9 mouse cellular contexts compared by ENCODE assay signal in the genomic region with DNA sequence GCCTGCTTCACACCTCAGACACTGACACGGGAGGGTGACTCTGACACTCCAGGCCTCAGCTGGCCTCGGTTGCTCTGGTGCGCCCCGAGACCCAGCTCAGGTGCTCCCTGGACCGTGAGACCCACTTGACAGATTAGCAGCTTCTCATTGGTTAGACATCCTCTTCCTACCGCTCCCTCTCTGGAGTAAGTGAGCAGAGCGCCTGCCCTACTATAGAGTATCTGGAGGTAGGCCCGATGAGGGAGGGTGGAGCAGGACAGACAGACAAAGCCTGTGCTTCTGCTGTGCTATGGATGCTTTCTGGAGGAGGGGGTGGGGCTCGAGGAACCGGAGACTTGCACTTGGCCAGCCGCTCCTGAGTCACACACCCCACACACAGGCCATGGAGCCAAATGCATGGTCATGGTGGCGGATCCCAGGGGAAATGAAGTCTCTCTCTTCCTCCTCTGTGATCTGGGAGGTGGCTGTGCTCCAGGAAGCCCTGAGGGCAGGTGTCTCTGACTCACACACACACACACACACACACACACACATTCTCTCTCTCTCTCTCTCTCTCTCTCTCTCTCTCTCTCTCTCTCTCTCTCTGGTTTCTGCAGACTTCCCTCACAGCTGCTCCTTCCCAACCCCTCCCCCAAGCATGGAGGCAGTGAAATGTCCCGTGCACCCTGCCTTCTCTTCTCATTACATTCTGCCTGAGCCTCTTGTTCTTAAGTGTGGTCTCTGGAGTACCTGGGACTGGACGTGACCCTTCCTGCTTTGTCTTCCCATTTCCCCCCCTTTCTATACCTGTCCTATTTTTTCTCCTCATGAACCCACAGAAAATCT. TPM values are rescaled to one million over a fixed set of nuclear protein-coding genes. Genes with fewer than 3 reads are reported as not detected.
DNase-seq lines count a peak whose midpoint lies in the region; ATAC-seq and TF ChIP-seq lines count a peak whose summit lies in the region.
"Had no signal": no experiment of that assay in that cellular context is flagged by ENCODE, and none has a peak within 500 bp of the region (broad histone marks: within the 10 kb centered on the region; RNA-seq: fewer than 3 reads in every experiment).

No protein-coding gene starts in this region.

- no peaks in the 10 kb centered on the region for H3K9me3 ChIP-seq in heart, embryonic 11.5 days (replicated peaks; ENCODE audit: control insufficient read depth, low read length)
- no peaks in the 10 kb centered on the region for H3K9me3 ChIP-seq in intestine, postnatal 0 days (ENCODE audit: control insufficient read depth)
- H3K9me3 ChIP-seq in forebrain, embryonic 15.5 days = no peaks in the 10 kb centered on the region
- no peaks in the 10 kb centered on the region for H3K9me3 ChIP-seq in forebrain, embryonic 16.5 days (ENCODE audit: control insufficient read depth, low read length)

- no peak overlapping the region for H3K27ac ChIP-seq in heart, embryonic 11.5 days (ENCODE audit: low read depth, low read length)
- no peak overlapping the region; the same call in 1 of the 2 replicates for H3K27ac ChIP-seq in gastrocnemius, adult 2 months
- no peak overlapping the region for H3K27ac ChIP-seq in intestine, postnatal 0 days (ENCODE audit: low read depth, low read length)
- no peak overlapping the region for H3K27ac ChIP-seq in forebrain, embryonic 15.5 days (replicated peaks)
- no peak overlapping the region for H3K27ac ChIP-seq in forebrain, embryonic 16.5 days (ENCODE audit: low read length)
- H3K27ac ChIP-seq: liver, embryonic 14.5 days had no signal

- no peaks in the 10 kb centered on the region; the same call in 1 of the 2 replicates for H3K4me1 ChIP-seq in heart, embryonic 11.5 days (ENCODE audit: control insufficient read depth, insufficient read depth, low read length)
- H3K4me1 ChIP-seq in intestine, postnatal 0 days (replicated peaks; ENCODE audit: control insufficient read depth, insufficient read depth, low read length) = no peaks in the 10 kb centered on the region; the same call in 1 of the 2 replicates
- H3K4me1 ChIP-seq in forebrain, embryonic 15.5 days = no peaks in the 10 kb centered on the region
- no peaks in the 10 kb centered on the region for H3K4me1 ChIP-seq in forebrain, embryonic 16.5 days (replicated peaks; ENCODE audit: control insufficient read depth, insufficient read depth, low read length)

- 55% methylated on average over 14 of the region's 14 CpGs for WGBS in heart, embryonic 11.5 days (ENCODE audit: insufficient replicate concordance)
- WGBS in intestine, postnatal 0 days = 55% methylated on average over 14 of the region's 14 CpGs
- 68% methylated on average over 14 of the region's 14 CpGs for WGBS in forebrain, embryonic 15.5 days
- 63% methylated on average over 14 of the region's 14 CpGs for WGBS in forebrain, embryonic 16.5 days

- H3K79me2 ChIP-seq in C2C12 (ENCODE audit: control insufficient read depth, insufficient read depth) = no peaks in the 10 kb centered on the region

- no peaks in the 10 kb centered on the region for H3K36me3 ChIP-seq in heart, embryonic 11.5 days (ENCODE audit: control insufficient read depth, insufficient read depth, low read length)
- no peaks in the 10 kb centered on the region for H3K36me3 ChIP-seq in C2C12 (ENCODE audit: control insufficient read depth, insufficient read depth)
- no peaks in the 10 kb centered on the region for H3K36me3 ChIP-seq in intestine, postnatal 0 days (ENCODE audit: control insufficient read depth, insufficient read depth)
- no peaks in the 10 kb centered on the region for H3K36me3 ChIP-seq in forebrain, embryonic 15.5 days
- no peaks in the 10 kb centered on the region for H3K36me3 ChIP-seq in forebrain, embryonic 16.5 days (ENCODE audit: control insufficient read depth, insufficient read depth)

- no peak for TF ChIP-seq CTCF in C2C12 (IDR thresholded peaks at IDR 0.05; ENCODE audit: control insufficient read depth, insufficient read depth, insufficient read length)
- no peak for TF ChIP-seq CTCF in gastrocnemius, adult 2 months (IDR thresholded peaks at IDR 0.05)
- no peak for TF ChIP-seq CTCF in intestine, postnatal 0 days (IDR thresholded peaks at IDR 0.05; ENCODE audit: low read depth)

- intact Hi-C loops in gastrocnemius, adult 2 months (cut with DNase I) = no loop called here

- no peak for ATAC-seq in heart, embryonic 11.5 days (replicated peaks; ENCODE audit: insufficient number of reproducible peaks, low FRiP score, low TSS enrichment)
- ATAC-seq in intestine, postnatal 0 days = peak; percentile 56
- no peak for ATAC-seq in forebrain, embryonic 15.5 days (replicated peaks)
- ATAC-seq in forebrain, embryonic 16.5 days = no peak

- DNase-seq in heart, adult 18-20 months = peak; percentile 58 to 61
- peak; percentile 73 for DNase-seq in gastrocnemius, adult 2 months
- DNase-seq in embryo, embryonic 9.5 days (ENCODE audit: extremely low spot score) = no peak

- peak overlapping the region; percentile 60 for H3ac ChIP-seq in C2C12 (ENCODE audit: control insufficient read depth, insufficient read length, low read depth)

- no peak overlapping the region for H3K4me3 ChIP-seq in heart, embryonic 11.5 days (ENCODE audit: low read depth, low read length)
- no peak overlapping the region for H3K4me3 ChIP-seq in C2C12 (ENCODE audit: insufficient read depth, poor library complexity, severe bottlenecking)
- H3K4me3 ChIP-seq in gastrocnemius, adult 2 months = no peak overlapping the region
- H3K4me3 ChIP-seq in intestine, postnatal 0 days (ENCODE audit: low read depth, low read length) = no peak overlapping the region
- H3K4me3 ChIP-seq in forebrain, embryonic 15.5 days = no peak overlapping the region
- H3K4me3 ChIP-seq in forebrain, embryonic 16.5 days (replicated peaks; ENCODE audit: low read length) = no peak overlapping the region

- H3K79me3 ChIP-seq in C2C12 (ENCODE audit: low read depth) = no peaks in the 10 kb centered on the region

- H3K4me2 ChIP-seq in heart, embryonic 11.5 days = no peak overlapping the region
- no peak overlapping the region for H3K4me2 ChIP-seq in intestine, postnatal 0 days (replicated peaks; ENCODE audit: low read depth)
- no peak overlapping the region for H3K4me2 ChIP-seq in forebrain, embryonic 15.5 days (replicated peaks)
- no peak overlapping the region for H3K4me2 ChIP-seq in forebrain, embryonic 16.5 days (ENCODE audit: low read length)

- H3K9ac ChIP-seq in heart, embryonic 11.5 days (ENCODE audit: low read depth, low read length) = no peak overlapping the region
- H3K9ac ChIP-seq in intestine, postnatal 0 days (ENCODE audit: low read depth, low read length) = no peak overlapping the region
- H3K9ac ChIP-seq in forebrain, embryonic 15.5 days (replicated peaks) = no peak overlapping the region
- no peak overlapping the region for H3K9ac ChIP-seq in forebrain, embryonic 16.5 days (replicated peaks; ENCODE audit: low read depth, low read length)
- H3K9ac ChIP-seq: liver, embryonic 14.5 days had no signal

- H3K27me3 ChIP-seq in heart, embryonic 11.5 days (ENCODE audit: control insufficient read depth, insufficient read depth, low read length) = no peaks in the 10 kb centered on the region
- no peaks in the 10 kb centered on the region for H3K27me3 ChIP-seq in C2C12 (ENCODE audit: control insufficient read depth, insufficient read depth, insufficient read length)
- no peaks in the 10 kb centered on the region for H3K27me3 ChIP-seq in intestine, postnatal 0 days (replicated peaks; ENCODE audit: control insufficient read depth, insufficient read depth, low read length)
- no peaks in the 10 kb centered on the region for H3K27me3 ChIP-seq in forebrain, embryonic 15.5 days
- H3K27me3 ChIP-seq in forebrain, embryonic 16.5 days (replicated peaks; ENCODE audit: control insufficient read depth, insufficient read depth, low read length) = no peaks in the 10 kb centered on the region

TF ChIP-seq in C2C12, 6 proteins besides CTCF, POLR2A, EP300 and RAD21:
- TF ChIP-seq FOSL1 (IDR thresholded peaks at IDR 0.05; ENCODE audit: insufficient read depth, low read length, poor library complexity, severe bottlenecking) (peak; percentile 79), USF1 (IDR thresholded peaks at IDR 0.05; ENCODE audit: low read depth) (no peak), MYOD1 (IDR thresholded peaks at IDR 0.05; ENCODE audit: control insufficient read depth, insufficient read length, low read depth) (peak; percentile 94), MAX (IDR thresholded peaks at IDR 0.05) (no peak)

RNA-seq across cellular contexts. Expression of a gene that starts 9.3 kb away (rescaled TPM):
- total RNA-seq in heart, adult 18-20 months (2021) = under 1 TPM; 0.12 to 0.21 TPM
- 0.14 and 0.24 TPM in 2 replicates for polyA plus RNA-seq in heart, embryonic 11.5 days (2014; fragmentation: Nextera tagmentation; extraction: Ambion mirVana)
- 0.02 TPM for polyA plus RNA-seq in C2C12 (2012; fragmentation: generic; extraction: Trizol)
- total RNA-seq in gastrocnemius, adult 2 months (2021) = under 1 TPM; 0.08 to 0.10 TPM
- polyA plus RNA-seq in intestine, postnatal 0 days (2015; fragmentation: Nextera tagmentation; extraction: Ambion mirVana) = 2.3 and 2.4 TPM in 2 replicates
- polyA plus RNA-seq in forebrain, embryonic 15.5 days (2015; fragmentation: Nextera tagmentation; extraction: Ambion mirVana) = 0.09 TPM in 1 of 2 replicates, not detected in the other
- 0.06 and 0.14 TPM in 2 replicates for polyA plus RNA-seq in forebrain, embryonic 16.5 days (2015; fragmentation: Nextera tagmentation; extraction: Ambion mirVana)

RNA-seq across cellular contexts. Expression of a gene that starts 42.9 kb away (rescaled TPM):
- 10 to 100 TPM; 26.5 to 28.0 TPM for total RNA-seq in heart, adult 18-20 months (2021)
- 2.1 and 2.3 TPM in 2 replicates for polyA plus RNA-seq in heart, embryonic 11.5 days (2014; fragmentation: Nextera tagmentation; extraction: Ambion mirVana)
- polyA plus RNA-seq in C2C12 (2012; fragmentation: generic; extraction: Trizol) = not detected
- 10 to 100 TPM; 96.5 to 98.7 TPM for total RNA-seq in gastrocnemius, adult 2 months (2021)
- 15.5 and 15.6 TPM in 2 replicates for polyA plus RNA-seq in intestine, postnatal 0 days (2015; fragmentation: Nextera tagmentation; extraction: Ambion mirVana)
- 2.4 and 2.9 TPM in 2 replicates for polyA plus RNA-seq in forebrain, embryonic 15.5 days (2015; fragmentation: Nextera tagmentation; extraction: Ambion mirVana)
- polyA plus RNA-seq in forebrain, embryonic 16.5 days (2015; fragmentation: Nextera tagmentation; extraction: Ambion mirVana) = 3.5 and 4.2 TPM in 2 replicates
